Mouse (Mus musculus) C2C12 (cell line): Measurements from ENCODE around the gene Ubac2.

Source experiments
- CTCF ChIP-seq: IDR thresholded peaks from one replicate; pipeline ENCODE4 v1.5.1; 2011; ENCODE audit not compliant: control insufficient read depth, insufficient read depth, insufficient read length
- USF1 ChIP-seq: IDR thresholded peaks from one replicate; pipeline ENCODE4 v1.6.1; 2011; ENCODE audit warnings: low read depth, mild to moderate bottlenecking, control low read depth, moderate library complexity

DNA sequence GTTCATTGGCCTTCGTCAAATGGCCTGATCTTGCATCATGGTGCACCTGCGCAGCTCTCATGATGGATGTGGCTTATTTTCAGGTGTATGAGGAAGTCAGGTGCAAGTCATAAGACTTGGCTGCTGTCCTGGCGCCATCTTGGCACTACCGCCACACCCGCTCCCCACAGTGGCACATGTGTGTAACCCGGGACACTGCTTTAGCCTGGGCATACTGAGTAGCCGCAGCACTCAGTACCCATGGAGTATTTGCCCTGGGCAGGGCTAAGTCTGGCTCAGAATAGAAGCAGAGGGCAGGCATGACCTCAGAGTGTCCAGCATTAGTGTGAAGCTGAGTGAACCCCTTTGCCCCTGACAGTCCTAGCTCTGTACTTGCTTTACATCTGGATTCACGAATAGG, 49.0 kb downstream of the Ubac2 start:
- TF ChIP-seq USF1 (no peak), CTCF (no peak)
